Mouse (Mus musculus) layer of hippocampus, adult 18-20 months (tissue): ENCODE results near the gene Samd1. TPM values are rescaled to one million over a fixed set of nuclear protein-coding genes. Genes with fewer than 3 reads are reported as not detected.
"Not testable (repeated sequence)": the region's sequence is repeated elsewhere in the genome, so short reads cannot be mapped to it uniquely, and the experiment has no call there.

Experiments
- DNase-seq, 2 experiments: peaks; one replicate each; pipeline ENCODE4 v3.0.0; 2022; ENCODE audit warnings: low spot score in 2 of 2
- total RNA-seq, 2 experiments: library from RNA; stranded (reverse); gene quantifications; 2 replicates each; pipeline ENCODE4 v1.2.3; 2021

Gene Samd1
- total RNA-seq, 2 experiments from 2014 or later: 42.1 to 44.4 TPM

DNA sequence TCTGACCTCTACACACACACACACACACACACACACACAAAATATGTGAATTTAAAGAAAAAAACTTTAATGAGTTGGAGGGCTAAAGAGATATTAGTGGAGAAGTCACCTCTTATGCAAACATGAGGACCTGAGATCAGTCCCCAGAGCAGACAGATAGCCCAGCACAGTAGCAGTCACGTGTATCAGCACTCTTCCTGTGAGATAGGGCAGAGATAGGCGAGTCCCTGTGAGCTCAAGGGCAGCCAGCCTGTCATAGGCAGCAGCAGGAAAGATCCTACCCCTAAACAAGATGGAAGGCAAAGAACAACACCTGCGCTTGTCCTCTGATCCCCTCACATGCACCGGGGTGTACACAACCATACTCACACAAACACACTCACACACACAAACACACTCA is 15.0 kb upstream of the Samd1 start:
- no peak for DNase-seq

DNA sequence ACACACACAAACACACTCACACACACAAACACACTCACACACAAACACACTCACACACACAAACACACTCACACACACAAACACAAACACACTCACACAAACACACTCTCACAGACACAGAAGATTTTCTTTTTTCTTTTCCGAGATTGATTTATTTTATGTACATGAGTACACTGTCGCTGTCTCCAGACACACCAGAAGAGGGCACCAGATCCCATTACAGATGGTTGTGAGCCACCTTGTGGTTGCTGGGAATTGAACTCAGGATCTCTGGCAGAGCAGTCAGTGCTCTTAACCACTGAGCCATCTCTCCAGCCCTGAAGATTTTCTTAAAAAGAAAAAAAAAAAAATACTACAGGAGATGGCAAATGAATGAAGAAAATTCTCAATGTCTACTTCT is 14.2 kb upstream of the Samd1 start:
- DNase-seq: not testable (repeated sequence)

DNA sequence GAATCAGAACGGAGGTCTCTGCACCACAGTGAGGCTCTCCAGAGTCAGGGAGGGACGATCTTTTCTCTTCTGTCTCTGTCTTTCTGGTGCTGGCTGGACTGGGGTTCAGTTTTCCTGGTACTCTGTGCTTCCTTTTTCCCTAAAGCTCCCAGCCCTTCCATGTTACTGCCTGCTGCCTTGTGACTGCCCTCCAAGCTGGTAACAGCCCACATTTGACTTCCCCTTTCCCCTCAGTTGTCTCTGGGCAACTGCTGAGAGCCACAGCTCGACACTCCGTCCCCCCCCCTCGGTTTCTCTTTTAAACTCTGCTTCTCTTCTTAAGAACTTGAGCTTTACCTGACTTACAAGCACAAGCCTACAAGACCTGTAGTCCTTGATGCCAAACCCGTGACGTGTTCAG is 8.2 kb upstream of the Samd1 start:
- DNase-seq: no peak

DNA sequence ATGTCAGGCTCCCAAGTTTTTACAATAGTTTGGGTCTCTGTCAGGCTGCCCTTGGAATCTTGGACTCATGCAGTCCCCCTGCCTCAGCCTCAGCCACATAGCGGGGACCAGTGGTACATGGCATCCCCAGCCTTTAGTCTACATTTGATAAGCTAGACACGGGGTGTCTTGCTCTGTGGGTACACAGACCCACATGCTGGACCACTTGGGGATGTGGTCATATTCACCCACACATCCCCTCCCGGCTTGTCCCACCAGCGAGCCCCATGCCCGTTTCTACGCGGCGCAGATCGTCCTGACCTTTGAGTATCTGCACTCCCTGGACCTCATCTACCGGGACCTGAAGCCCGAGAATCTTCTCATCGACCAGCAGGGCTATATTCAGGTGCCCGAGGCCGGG is 7.3 kb upstream of the Samd1 start:
- DNase-seq: no peak

DNA sequence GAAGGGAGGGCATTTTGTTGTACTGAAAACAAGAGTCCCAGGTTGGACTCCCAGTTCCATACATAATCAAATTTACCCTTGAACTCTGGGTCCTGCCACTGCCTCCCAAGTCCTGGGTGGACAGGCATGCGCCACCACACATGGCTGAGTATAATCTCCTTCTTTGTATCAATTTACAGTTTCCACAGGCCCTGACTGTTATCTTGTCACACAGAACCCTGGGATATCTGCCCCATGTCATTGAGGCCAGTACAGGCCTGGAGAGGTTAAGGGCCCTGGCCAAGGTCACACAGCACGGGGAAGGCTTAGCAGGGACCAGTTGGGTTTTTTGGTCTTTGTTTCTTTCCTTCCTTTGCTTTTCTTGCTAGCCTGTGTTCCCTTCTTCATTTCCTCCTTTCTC is 5.0 kb upstream of the Samd1 start:
- DNase-seq: no peak

DNA sequence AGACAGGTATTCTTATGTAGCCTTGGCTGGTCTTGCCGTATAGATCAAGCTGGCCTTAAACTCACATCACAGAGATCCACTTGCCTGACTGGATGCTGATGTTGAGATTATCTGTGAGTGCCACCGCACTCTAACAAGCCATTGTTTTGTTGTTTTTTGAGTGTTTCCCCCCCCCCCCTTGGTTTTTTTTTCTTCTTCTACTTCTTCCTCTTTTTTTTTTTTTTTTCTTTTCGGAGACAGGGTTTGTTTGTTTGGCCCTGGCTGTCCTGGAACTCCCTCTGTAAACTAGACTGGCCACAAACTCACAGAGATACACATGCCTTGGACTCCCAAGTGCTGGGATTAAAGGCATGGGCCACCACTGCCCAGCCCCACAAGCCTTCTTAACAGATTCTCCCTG is 3.4 kb upstream of the Samd1 start:
- DNase-seq: no peak

DNA sequence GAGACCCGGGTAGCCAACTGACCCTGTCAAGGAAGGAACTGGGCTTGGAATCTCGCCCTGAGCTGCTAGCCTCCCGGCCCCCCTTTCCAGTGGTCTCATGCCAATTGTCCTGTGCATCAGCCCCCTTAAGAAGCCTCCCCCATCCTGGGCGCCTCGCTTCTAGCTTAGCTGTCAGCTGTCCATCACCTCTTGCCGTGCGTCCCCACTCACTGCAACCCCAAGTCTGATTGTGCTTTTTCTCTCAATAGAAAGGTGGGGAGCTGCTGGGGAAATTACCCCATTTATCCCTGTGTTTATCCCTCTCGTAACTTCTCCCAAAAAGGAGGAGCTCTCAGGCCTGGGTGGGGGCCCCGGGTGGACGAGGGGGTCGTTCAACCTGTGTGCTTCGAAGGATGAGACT is 1.5 kb upstream of the Samd1 start:
- no peak for DNase-seq

DNA sequence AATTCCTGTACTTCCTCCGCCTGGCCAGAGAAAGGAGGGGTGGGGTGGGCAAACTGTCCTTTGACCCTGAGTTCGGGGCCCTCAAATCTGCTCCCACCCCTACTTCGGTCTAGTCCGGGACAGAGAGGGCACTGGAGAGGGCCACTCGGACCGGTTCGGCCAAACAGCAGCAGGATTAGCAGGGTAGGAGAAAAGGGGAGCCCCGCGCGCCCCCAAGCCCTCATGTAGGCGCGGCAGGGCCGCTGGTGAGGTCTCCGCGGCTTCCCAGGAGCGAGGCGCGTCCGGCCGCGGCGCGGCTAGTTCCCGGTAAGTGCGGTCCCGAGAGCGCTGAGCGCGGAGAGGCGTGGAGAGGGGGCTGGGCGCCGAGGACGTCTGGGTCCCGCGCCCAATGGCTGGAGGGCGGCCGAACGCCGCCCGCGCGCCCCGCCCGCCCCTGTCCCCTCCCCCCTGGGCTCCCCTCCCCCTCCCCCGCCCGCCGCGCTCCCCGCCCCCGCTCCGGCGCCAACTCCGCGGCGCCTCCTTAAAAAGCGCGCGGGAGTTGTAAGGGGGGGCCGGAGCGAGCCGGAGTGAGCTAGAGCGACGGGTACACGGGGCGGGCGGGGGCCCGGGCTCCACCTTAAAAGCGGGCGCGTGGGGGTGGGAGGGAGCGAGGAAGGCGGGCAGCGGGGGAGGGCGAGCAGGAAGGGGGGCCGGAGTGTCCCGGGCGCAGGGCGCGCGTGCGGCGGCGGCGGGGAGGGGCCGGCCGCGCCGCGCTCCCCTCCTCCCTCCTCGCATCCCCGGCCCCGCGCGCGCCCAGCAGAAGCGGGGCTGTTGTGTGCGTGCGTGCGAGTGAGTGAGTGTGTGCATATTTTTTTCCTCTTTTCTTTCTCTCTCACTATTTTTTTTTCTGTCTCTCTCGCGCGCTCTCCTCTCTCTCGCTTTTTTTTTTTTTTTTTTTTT is 636 bp upstream of the Samd1 start:
- peak in 1 of 2 experiments; percentile 80 for DNase-seq

DNA sequence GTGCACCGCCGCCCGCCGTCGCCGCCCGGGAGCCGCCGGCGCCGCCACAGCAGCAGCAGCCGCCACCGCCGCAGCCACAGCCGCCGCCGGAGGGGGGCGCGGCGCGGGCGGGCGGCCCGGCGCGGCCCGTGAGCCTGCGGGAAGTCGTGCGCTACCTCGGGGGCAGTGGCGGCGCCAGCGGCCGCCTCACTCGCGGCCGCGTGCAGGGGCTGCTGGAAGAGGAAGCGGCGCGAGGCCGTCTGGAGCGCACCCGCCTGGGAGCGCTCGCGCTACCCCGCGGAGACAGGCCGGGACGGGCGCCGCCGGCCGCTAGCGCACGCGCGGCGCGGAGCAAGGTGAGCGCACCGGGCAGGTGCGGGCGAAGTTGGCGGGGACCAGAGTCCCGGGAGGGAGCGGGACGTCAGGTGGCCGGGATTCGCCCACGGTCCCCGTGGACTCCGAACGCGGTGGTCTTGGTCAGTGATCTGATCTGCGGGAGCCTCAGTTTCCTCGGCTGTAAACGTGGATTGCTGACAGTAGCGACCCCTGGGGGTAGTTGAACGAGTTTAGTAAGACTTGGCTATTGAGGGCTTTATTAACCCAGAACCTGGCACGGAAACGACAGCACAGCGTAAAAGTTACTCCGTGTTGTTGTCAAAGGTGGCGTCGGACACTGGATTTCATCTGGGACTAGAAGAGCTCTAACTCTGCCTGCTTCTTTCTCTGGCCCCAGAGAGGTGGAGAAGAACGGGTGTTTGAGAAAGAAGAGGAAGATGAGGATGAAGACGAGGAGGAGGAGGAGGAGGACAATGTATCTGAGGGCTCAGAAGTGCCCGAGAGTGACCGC is 972 bp downstream of the Samd1 start:
- peak in 1 of 2 experiments; percentile 57 for DNase-seq

DNA sequence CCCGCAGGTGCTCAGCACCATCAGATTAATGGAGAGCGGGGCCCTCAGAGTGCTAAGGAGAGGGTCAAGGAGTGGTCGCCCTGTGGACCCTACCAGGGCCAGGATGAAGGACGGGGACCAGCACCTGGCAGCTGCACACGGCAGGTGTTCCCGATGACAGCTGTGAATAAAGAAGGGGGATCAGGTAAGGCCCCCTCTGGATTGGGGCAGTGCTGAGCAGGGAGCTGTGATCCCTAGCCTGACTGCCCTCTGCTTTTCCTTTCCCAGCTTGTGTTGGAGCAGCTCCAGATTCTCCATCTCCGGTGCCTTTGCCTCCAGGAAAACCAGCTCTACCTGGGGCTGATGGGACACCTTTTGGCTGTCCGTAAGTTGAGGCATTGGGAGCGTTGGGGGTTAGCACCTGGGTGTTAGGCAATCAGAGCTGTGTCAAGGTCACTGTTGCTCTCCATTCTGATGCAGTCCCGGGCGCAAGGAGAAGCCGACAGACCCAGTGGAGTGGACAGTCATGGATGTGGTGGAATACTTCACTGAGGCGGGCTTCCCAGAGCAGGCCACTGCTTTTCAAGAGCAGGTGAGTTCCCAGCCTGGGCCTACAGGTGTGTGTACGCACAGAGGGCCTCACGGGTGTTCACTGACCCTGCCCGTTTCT is 1.7 kb downstream of the Samd1 start:
- no peak for DNase-seq

DNA sequence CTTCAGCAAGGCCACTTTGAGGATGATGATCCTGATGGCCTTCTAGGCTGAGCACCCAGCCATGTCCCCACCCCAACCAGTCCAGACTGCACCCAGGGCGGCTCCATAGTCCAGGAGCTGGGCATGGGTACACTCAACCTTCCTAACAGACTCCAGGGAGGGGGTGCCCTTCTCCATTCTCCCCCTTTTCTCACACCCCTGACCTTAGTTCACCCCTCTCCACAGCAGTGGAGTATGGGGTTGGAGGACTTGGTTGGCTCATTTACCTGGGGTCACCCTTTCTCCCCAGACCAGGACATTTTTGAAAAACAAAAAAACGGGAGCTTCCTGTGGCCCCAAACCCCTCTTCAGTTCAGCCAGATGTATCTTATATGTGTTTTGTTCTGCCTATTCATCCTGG is 2.4 kb downstream of the Samd1 start:
- no peak for DNase-seq

DNA sequence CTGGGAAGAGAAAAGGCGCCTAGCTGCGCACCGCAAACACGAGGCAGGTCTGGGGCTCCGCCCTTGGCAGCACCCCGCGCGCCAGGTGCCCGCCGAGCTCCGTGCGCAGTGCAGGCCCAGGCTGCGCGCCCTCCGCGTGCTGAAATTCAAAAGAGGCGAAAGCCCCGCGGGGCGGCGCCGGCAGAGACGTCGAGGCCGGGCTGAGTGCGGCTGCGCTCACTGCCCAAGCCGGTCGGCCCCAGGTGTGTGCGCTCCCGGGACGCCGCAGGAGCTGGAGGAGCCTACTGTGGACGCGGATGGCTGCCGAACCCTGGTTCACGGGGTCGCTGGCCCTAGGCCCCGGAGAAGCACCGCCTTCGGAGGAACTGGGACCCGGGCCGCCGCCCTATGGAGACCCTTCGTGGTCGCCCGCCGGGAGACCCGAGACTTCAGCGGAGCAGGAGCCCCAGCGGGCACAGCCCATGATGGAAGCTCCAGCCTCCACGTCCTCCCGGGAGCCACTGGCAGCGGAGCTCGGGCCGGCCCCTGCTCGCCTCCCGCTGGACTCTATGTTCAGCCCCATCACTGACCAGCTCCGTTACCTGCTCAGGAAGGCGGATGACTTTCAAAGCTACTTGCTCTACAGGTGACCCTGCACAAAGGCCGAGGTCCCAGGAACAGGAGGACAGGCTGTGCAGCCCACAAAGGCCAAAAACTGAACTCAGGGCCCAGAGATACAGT is 4.0 kb downstream of the Samd1 start, which contains the start of gene 1700067K01Rik:
Gene 1700067K01Rik (plus strand): TSS at position 222 of the 720 bp plus-strand sequence.
- no peak for DNase-seq

DNA sequence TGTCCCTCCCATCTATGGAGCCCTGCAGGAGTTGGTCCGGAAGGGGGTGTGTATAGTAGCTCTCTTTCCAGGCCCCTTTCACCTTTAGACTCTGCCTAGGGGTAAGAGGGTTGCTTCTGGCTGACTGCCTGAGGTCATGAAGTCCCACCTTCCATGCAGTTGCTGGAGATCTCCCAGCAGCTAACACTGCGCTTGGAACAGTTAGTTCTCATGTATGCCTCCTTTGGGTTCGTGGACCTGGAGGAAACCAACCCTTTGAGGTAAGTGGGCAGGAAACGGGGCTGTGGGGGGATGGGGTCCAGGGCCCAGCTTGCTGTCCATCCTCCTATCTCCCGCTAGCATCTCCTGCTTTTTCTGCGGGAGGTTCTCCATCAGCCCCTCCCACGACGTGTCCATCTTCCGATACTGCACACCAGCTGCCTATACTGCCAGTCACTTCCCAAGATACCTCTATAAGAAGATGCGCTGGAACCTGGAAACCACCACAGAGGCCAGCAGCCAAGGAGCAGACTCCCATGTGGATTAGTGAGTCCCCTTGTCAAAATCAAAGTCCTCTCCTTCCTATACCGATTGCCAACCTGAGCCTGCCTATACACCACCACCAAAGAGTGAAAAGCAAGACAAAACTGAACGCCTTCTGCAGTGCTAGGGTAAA is 5.6 kb downstream of the Samd1 start:
- no peak for DNase-seq

DNA sequence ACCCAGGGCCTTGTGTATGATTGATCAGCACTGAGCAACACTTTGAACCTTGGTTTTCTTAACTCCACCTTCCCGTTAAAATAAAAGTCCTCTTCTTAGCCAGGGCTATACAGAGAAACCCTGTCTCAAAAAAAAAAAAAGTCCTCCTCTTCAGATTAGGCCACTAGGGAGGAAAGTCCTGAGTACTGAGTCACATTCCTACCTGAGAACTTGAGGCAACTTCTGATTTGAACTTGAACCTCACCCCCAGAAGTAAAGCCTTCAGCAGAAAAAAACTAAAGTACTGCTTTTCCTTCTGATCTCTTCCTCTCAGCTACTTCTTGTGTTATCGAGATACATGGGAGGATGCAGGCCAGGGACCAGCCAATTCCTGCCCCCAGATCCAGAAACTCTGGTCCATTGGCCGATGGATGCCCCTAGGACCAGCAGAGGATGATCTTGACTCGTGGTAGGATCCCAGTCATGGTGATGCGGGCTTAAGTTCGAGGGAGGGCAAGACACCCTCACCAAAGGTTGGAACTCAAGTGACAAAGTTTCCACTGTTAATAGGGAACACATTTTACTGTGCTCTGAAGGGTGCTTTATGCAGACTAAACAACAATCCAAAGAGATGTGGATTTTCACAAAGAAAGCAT is 6.3 kb downstream of the Samd1 start:
- no peak for DNase-seq

DNA sequence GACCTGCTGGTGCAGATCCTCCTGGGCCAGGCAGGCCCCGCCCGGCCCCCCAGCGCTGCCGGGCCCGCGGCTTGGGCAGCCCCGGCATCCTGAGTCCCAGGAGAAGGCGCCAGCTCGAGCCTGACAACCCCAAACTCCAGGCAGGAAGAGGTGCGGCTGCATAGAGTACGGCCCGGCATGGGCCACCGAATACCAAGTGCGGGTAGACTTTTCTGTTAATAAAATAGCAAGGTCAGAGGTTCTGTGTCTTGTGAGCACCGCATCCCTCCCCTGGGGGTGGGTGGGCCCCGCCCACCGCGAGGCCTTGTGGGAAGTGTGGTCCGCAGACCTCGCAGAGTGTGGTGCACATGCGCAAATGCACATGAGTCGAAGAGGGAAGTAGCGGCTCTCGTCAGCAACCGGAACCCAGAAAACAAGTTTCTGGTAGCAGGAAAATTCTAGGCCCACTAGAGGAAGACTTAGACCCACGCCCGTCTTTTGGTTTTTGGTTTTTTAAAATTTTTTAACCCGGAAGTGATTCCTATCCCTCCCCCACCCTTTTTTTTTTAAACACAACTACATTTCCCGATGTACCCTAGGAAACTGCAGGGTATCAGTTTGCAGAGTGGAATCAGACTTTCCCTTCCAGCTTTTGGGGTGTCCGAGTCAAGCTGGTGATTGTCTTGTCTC is 7.2 kb downstream of the Samd1 start:
- peak; percentile 90 to 95 for DNase-seq

DNA sequence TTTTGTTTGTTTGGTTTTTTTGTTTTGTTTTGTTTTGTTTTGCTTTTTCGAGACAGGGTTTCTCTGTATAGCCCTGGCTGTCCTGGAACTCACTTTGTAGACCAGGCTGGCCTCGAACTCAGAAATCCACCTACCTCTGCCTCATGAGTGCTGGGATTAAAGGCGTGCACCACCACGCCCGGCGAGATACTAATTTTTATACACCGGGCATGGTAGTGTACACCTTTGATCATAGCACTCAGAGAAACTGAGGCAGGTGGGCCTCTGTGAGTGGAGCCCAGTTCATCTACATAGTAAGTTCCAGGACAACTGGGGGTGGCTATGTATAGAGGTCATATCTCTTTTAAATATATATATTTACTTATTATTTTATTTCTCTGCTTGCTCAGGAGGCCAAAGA is 8.0 kb downstream of the Samd1 start:
- DNase-seq: not testable (repeated sequence)

DNA sequence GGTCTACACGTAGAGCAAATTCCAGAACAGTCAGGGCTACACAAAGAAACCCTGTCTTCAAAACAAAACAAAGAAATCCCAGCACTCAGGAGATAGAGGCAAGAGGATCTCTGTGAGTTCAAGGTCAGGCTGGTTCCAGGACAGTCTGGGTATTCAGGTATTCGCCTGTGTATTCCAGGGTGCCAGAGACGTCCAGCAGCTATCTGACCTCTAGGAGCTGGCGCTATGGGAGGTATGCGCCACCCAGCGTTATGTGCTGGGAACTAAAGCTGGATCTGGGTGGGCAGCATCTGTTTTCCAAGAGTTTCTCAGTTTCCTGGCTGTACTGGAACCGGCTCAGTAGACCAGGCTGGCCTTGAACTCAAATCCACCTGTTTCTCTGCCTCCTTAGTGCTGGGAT is 10.9 kb downstream of the Samd1 start:
- DNase-seq: no peak

DNA sequence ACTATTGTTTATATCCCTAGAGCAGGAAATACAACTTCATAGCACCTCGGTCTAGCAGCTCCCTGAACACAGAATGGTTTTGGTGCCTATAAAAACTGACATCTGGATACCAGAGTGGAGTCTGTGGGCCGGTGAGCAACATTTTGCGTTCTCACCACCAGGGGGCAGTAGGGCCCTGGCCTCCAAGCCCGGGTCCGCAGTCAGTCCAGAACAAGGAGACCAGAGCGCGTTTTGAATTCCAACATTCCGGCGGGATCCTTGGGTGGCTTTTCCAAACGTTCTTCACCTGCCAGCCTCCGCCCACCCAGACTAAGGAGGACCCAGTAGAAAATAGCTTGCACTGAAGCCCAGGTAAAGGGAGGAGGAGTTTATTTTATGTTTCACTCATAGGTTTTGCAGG is 12.4 kb downstream of the Samd1 start:
- DNase-seq: peak; percentile 70 to 90
